Mouse (Mus musculus): ENCODE results near the gene Pcx.

DNA sequence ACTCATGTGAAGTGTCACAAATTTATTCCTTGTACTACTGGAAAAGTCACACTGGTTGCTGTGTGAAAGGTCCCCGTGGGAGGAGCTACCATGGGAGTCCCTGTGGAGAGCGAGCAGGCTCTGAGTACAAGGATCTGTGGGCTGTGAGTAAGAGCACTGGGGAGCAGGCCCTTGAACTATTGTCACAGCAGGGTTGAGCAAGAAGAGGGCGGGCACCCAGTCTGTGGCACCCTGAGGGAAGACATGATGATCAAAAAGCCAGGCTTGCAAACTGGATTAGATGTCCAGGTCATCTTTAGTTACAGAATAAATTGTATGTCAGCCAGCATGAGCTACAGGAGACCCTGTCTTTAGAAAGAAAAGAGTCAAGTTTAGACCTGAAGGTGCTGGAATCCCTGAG is 26.3 kb downstream of the Pcx start:
- TF ChIP-seq EP300 (IDR thresholded peaks at IDR 0.05; ENCODE audit: low read depth) (no peak), CTCF (IDR thresholded peaks at IDR 0.05; ENCODE audit: low read depth) (no peak)

Data from liver, embryonic 14.5 days (tissue).